Mouse (Mus musculus): ENCODE measurements at regions not wholly inside any gene's neighbourhood (a gene's known extent, or its start where the extent isn't known, plus 50 kb on each side); places are given as distances from the start of the nearest gene placed in this dataset.

- no peak for TF ChIP-seq CTCF (IDR thresholded peaks at IDR 0.05; ENCODE audit: low read depth, low read length)
- TF ChIP-seq GATA1 (IDR thresholded peaks at IDR 0.05; ENCODE audit: borderline replicate concordance, low read length), result no peak
- no peak for TF ChIP-seq TAL1 (conservative IDR thresholded peaks at IDR 0.05; ENCODE audit: low read depth, low read length)
- no peak for TF ChIP-seq POLR2AphosphoS5 (IDR thresholded peaks at IDR 0.05; ENCODE audit: insufficient replicate concordance, low read depth, low read length)
- TF ChIP-seq GATA2 (IDR thresholded peaks at IDR 0.05; ENCODE audit: borderline replicate concordance, low read depth, low read length), result no peak
Measured at GRCm38 (mm10) chr4:75869771-75870170, 591.7 kb upstream of the Dmac1 start.

All from G1E (cell line).